Mouse (Mus musculus): ENCODE measurements at regions not wholly inside any gene's neighbourhood (a gene's known extent, or its start where the extent isn't known, plus 50 kb on each side); places are given as distances from the start of the nearest gene placed in this dataset.

DNA sequence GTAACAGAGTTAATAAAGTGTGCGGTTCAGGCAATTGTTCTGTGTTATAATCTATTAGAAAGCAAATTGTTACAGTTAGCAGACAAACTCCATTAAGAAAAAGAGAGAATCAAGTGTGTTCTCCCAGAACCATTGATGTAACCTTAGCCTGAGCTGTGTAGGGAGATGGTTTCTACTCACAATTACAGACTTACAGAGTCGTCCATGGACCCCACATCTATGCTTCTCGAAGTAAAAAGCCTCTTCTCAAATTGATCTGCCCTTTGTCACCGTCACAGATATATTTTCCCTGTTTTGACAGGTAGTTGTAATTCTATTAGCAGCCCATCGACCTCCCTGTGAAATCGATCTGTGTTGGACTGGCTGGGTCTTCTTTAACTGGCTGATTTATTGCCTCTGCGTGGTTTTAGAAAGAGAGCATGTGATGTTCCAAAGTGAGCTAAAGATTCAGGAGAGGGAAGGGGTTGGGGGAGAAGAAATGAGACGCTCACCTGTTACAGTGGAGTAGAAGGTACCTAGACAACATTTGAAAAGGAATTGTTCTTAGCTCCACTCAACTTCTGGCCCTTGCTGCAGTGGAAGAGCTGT, 54.7 kb upstream of the Map3k7 start:
- Histone ChIP-seq H3K4me3 (replicated peaks; ENCODE audit: low read depth, low read length) (no peak overlapping the region), H3K9ac (replicated peaks; ENCODE audit: low read length) (no peak overlapping the region), H3K36me3 (ENCODE audit: control insufficient read depth, insufficient read depth, low read length) (no peaks in the 10 kb centered on the region), H3K9me3 (ENCODE audit: control insufficient read depth, low read length) (no peaks in the 10 kb centered on the region), H3K4me1 (ENCODE audit: control insufficient read depth, insufficient read depth, low read length) (no peaks in the 10 kb centered on the region), H3K27ac (replicated peaks; ENCODE audit: low read depth, low read length) (no peak overlapping the region), H3K4me2 (ENCODE audit: low read length) (no peak overlapping the region), H3K27me3 (ENCODE audit: control insufficient read depth, insufficient read depth, low read length) (no peaks in the 10 kb centered on the region)
- WGBS = 89% methylated on average over 8 of the region's 8 CpGs
- DNase-seq (no peak), ATAC-seq (ENCODE audit: low FRiP score, low TSS enrichment) (no peak)

Data from midbrain, embryonic 14.5 days (tissue).